Mouse (Mus musculus) forebrain, embryonic 14.5 days (tissue): ENCODE results near the gene Tk2. TPM values are rescaled to one million over a fixed set of nuclear protein-coding genes. Genes with fewer than 3 reads are reported as not detected.

Experiments
- ATAC-seq: fragments of 200-750 bp; cut with Nextera tagmentation; 2 replicates; pipeline ENCODE4 v1.8.0; 2017; ENCODE audit warnings: mild to moderate bottlenecking, moderate library complexity
- DNase-seq: peaks from one replicate; pipeline ENCODE4 v3.0.0-alpha.2; 2015; ENCODE audit warnings: low spot score
- H3K27ac ChIP-seq: fragments of 300-500 bp; sonication (generic); 2 replicates; pipeline ENCODE4 v1.5.1; 2014; ENCODE audit warnings: low read depth, mild to moderate bottlenecking, control low read depth, low read length, moderate library complexity
- H3K27me3 ChIP-seq: fragments of 300-500 bp; sonication (generic); replicated peaks from 2 replicates; pipeline ENCODE4 v1.6.1; 2014; ENCODE audit warnings: low read length, control low read depth, mixed read lengths; ENCODE audit not compliant: control insufficient read depth, insufficient read depth
- H3K36me3 ChIP-seq: fragments of 300-500 bp; sonication (generic); 2 replicates; pipeline ENCODE4 v1.6.1; 2014; ENCODE audit warnings: low read length, control low read depth; ENCODE audit not compliant: control insufficient read depth, insufficient read depth
- H3K4me1 ChIP-seq: fragments of 300-500 bp; sonication (generic); 2 replicates; pipeline ENCODE4 v1.6.1; 2014; ENCODE audit warnings: antibody characterized with exemption, low read length, control low read depth; ENCODE audit not compliant: control insufficient read depth, insufficient read depth
- H3K4me2 ChIP-seq: fragments of 300-500 bp; sonication (generic); 2 replicates; pipeline ENCODE4 v1.6.1; 2014; ENCODE audit warnings: mild to moderate bottlenecking, control low read depth, low read length
- H3K4me3 ChIP-seq: fragments of 300-500 bp; sonication (generic); 2 replicates; pipeline ENCODE4 v1.5.1; 2014; ENCODE audit warnings: low read depth, low read length, control low read depth
- H3K9ac ChIP-seq: fragments of 300-500 bp; sonication (generic); 2 replicates; pipeline ENCODE4 v1.6.1; 2014; ENCODE audit warnings: mild to moderate bottlenecking, low read length, control low read depth, moderate library complexity
- H3K9me3 ChIP-seq: fragments of 300-500 bp; sonication (generic); replicated peaks from 2 replicates; pipeline ENCODE4 v1.6.1; 2016; ENCODE audit warnings: low read length, control low read depth, mixed read lengths; ENCODE audit not compliant: control insufficient read depth
- WGBS: fragments of 180-500 bp; shearing (Covaris S2); extraction: QIAGEN DNeasy Blood & Tissue Kit; methylation state at CpG from one replicate; pipeline ENCODE4 v1.1.7; 2014; 5-methylcytosine and 5-hydroxymethylcytosine counted together
- polyA plus RNA-seq: library from polyadenylated mRNA; unstranded; fragments of >200 nt; fragmentation: Nextera tagmentation; extraction: Ambion mirVana; gene quantifications from 2 replicates; pipeline ENCODE4 v1.2.1, GENCODE M21; 2014

The Tk2 gene
- polyA plus RNA-seq, 1 experiment from 2014 or later: 47.0 TPM

DNA sequence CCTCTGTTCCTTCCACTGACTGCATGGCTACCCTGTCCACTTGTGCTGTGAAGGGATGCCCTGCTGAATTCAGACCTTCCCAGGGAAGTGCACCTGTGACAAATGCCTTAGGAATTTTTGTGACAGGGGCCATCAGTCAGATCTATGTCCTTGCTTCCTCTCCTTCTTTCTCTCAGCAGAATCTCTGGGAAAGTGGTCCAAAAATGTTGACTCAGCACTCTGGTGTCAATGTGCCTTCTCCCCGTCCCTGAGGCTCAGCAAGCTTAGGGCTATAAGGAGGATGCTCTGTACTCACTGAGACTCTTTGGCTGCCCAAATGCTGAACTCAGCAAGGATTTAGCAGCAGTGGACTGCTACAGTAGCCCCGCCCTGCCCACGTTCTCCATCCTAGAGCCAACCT lies 46.7 kb downstream of the Tk2 start:
- Histone ChIP-seq H3K4me1 (no peaks in the 10 kb centered on the region), H3K9ac (no peak overlapping the region), H3K36me3 (no peaks in the 10 kb centered on the region), H3K27ac (no peak overlapping the region), H3K9me3 (no peaks in the 10 kb centered on the region), H3K27me3 (no peaks in the 10 kb centered on the region), H3K4me2 (no peak overlapping the region), H3K4me3 (no peak overlapping the region)
- DNase-seq (no peak), ATAC-seq (no peak)
- 87% methylated on average over 3 of the region's 3 CpGs for WGBS

DNA sequence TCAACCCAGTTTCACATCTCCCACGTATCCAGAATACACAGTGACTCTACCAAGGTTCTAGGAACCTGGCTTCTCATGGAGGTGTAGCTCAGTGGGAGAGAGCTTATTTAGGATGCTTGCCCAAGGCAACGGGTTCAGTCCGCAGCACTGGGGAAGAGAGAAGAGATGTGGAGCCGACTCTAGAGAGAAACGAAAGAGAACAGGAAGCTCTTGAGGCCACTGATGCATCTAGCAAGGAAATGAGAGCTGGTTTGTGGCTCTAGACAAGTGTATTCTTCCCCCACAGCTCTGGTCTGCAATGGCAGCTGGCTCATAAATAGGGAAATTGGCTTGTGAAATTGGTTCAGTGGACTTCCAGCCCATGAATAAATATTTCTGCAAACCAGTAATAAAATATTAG lies 48.6 kb downstream of the Tk2 start:
- Histone ChIP-seq H3K27me3 (no peaks in the 10 kb centered on the region), H3K9ac (no peak overlapping the region), H3K4me2 (no peak overlapping the region), H3K4me3 (no peak overlapping the region), H3K27ac (no peak overlapping the region), H3K36me3 (no peaks in the 10 kb centered on the region), H3K9me3 (no peaks in the 10 kb centered on the region), H3K4me1 (no peaks in the 10 kb centered on the region)
- WGBS: 79% methylated on average over 5 of the region's 5 CpGs
- no peak for ATAC-seq
- DNase-seq: no peak

DNA sequence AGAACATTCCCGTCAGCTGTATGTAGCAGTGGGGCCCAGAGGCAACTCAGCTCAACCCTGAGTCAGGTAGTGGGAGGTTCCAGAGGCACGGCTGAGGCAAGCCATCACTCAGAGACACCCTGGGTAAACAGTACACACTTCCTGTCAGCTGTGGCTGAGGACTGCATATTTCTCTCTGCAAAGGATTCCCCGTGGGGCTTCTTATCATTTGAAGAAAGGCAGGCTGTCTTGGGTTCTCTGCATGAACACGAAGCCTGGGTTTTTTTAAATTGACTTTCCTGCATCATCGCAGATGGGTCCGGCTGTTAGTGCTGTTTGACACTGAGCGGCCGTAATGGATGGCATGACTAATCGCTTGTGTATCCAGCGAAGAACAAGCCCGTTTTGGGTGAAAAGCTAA lies 56.9 kb downstream of the Tk2 start:
- Histone ChIP-seq H3K36me3 (no peaks in the 10 kb centered on the region), H3K4me3 (no peak overlapping the region), H3K27me3 (no peaks in the 10 kb centered on the region), H3K9ac (no peak overlapping the region), H3K27ac (no peak overlapping the region; the same call in 1 of the 2 replicates), H3K4me1 (no peaks in the 10 kb centered on the region), H3K4me2 (no peak overlapping the region), H3K9me3 (no peaks in the 10 kb centered on the region)
- 77% methylated on average over 11 of the region's 11 CpGs for WGBS
- DNase-seq (no peak), ATAC-seq (no peak)

DNA sequence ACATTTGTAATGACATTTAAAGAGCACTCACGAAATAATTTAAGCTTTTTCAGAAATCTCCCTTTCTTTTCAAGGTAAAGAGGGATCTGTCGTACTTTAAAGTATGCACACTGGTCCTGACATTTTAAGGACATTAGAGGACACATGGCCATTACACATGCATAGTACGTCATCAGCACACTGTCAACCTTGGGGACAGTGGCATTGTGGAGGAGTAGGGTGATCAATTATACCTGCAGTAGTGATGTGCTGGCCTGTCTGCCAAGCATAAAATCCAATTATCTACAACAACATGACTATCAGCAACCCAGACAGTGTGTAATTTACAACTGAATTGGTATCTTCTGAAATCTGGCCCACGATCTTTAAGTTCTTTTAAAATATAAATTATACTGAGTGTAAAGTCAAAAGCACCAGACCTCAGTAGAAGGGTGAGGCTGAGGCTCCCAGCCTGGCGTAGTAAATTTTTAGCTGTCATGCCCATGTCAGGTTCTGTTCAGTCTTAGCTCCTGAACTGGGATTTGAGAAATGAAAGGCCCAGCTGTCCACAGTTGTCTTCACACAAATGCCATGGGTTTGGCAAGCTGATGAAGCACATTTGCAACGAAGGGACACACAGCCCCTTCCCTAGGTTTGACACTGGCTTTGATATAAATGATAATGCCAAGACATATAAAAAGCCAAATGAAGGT lies 57.4 kb downstream of the Tk2 start:
- ATAC-seq (no peak), DNase-seq (no peak)
- Histone ChIP-seq H3K27ac (no peak overlapping the region), H3K27me3 (no peaks in the 10 kb centered on the region), H3K9ac (no peak overlapping the region), H3K36me3 (no peaks in the 10 kb centered on the region), H3K4me1 (no peaks in the 10 kb centered on the region), H3K9me3 (no peaks in the 10 kb centered on the region), H3K4me3 (no peak overlapping the region), H3K4me2 (no peak overlapping the region)
- WGBS: 75% methylated on average over 6 of the region's 6 CpGs

DNA sequence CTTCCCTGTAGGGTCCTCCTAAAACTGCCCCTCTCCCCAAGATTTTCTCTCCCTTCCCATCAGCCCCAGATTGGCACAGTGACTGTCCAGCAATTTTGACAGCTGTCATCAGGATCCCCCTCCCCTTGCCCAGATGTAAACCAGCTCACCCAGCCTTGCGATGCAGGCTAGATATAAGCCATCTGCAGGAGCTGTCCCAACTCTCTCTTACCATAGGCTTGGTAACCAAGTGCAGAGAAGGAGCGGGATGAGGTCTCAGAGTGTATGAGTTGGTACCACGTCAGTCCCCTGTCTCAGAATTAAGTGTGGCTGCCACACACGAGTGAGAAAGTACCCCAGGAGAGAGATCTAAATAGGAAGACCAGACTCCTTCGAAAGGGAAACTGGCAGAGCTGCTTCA lies 59.9 kb downstream of the Tk2 start:
- ATAC-seq: no peak
- H3K9me3 ChIP-seq: no peaks in the 10 kb centered on the region
- no peaks in the 10 kb centered on the region for H3K36me3 ChIP-seq
- H3K9ac ChIP-seq: no peak overlapping the region
- H3K4me3 ChIP-seq: no peak overlapping the region
- H3K4me1 ChIP-seq: no peaks in the 10 kb centered on the region
- DNase-seq: no peak
- H3K27me3 ChIP-seq: no peaks in the 10 kb centered on the region
- WGBS: 77% methylated on average over 5 of the region's 5 CpGs
- H3K27ac ChIP-seq: no peak overlapping the region
- H3K4me2 ChIP-seq: no peak overlapping the region

DNA sequence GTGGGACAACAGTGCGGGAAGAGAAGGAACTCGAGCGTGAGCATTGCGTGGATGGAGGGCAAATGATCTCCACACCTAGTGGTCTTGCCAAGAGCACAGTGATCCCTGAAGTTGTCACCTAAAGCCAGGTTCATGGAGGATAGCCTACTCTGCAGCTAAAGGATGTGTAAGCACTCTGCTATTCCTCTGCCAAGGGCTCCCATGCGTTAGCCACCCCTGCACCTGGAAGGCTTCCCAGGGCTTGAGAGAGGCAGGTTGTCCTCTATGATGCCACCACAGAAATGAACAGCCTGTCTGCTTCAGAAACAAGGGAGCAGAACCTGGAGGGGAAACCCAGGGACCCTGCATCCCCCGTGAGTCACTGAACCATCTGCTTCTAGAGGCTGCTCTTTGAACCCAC lies 60.7 kb downstream of the Tk2 start:
- WGBS: 90% methylated on average over 6 of the region's 6 CpGs
- ATAC-seq: no peak
- no peak overlapping the region for H3K4me3 ChIP-seq

DNA sequence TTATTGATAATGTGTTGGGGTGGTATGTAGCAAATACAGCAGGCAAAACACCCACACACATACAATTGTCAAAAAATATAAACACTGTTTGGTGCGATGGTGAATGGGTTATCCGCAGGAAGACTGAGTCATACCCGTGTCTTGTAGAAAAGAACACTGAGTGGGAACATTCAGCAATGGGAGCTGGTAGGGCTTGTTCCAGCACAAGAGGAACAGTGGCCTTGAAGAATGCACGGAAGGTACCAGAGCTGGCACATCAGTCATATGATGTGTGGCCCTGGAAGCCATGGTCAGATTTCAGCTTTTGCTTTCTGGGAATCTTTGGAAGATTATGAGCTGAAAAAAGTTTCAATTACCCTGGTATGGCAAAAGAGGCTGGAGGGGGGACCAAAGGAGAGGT lies 61.5 kb downstream of the Tk2 start:
- Histone ChIP-seq H3K27me3 (no peaks in the 10 kb centered on the region), H3K9ac (no peak overlapping the region), H3K4me2 (no peak overlapping the region), H3K4me3 (no peak overlapping the region), H3K9me3 (no peaks in the 10 kb centered on the region), H3K4me1 (no peaks in the 10 kb centered on the region), H3K36me3 (no peaks in the 10 kb centered on the region), H3K27ac (no peak overlapping the region)
- 92% methylated on average over 4 of the region's 4 CpGs for WGBS
- no peak for ATAC-seq
- no peak for DNase-seq

More for the DNA sequence above, 60.7 kb downstream of the Tk2 start:
- Histone ChIP-seq H3K4me1 (no peaks in the 10 kb centered on the region), H3K9ac (no peak overlapping the region), H3K36me3 (no peaks in the 10 kb centered on the region), H3K27ac (no peak overlapping the region), H3K9me3 (no peaks in the 10 kb centered on the region), H3K4me2 (no peak overlapping the region), H3K27me3 (no peaks in the 10 kb centered on the region)
- no peak for DNase-seq

DNA sequence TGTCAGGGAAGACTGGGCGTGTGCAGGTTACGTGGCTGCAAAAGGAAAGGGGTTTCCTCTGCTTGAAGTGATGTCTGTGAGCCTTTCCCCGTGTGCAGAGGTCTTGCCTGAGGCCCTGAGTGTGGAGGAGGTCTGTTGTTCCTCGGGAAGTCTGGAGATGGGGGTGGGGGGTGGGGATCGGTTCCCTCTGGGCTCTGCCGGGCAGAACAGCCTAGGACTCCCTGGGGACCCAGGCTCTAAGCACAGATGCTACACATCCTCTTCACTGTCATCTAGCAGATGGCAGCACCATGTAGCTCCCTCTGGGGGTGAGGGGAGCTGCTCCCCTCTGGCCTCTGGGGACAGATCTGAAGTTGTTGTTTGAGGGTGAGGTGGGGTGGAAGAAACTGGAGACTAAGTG lies 63.5 kb downstream of the Tk2 start:
- H3K4me3 ChIP-seq: no peak overlapping the region
- no peaks in the 10 kb centered on the region for H3K36me3 ChIP-seq
- H3K4me1 ChIP-seq: no peaks in the 10 kb centered on the region
- no peak overlapping the region for H3K4me2 ChIP-seq
- H3K9me3 ChIP-seq: no peaks in the 10 kb centered on the region
- no peak overlapping the region for H3K9ac ChIP-seq
- WGBS: 28% methylated on average over 6 of the region's 6 CpGs
- H3K27ac ChIP-seq: no peak overlapping the region
- no peak for ATAC-seq
- no peak for DNase-seq
- H3K27me3 ChIP-seq: no peaks in the 10 kb centered on the region

DNA sequence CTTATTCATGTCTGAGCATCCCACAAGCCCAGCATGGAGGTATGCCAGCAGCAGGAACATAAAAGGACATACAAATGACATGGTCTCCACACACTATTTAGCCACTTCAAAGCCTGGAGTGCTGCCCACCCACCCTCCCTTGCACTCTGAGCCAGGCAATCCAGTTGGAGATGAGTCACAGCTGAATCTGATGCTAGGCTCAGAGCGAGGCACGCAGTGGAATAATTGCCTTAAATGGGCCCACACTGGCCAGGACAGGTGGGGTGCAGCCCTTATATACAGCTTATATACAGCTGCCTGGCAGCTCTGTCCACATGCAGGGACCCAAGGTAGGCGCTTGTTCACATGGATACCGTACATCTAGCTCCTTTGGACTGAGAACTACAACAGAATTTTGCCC lies 71.3 kb downstream of the Tk2 start:
- WGBS: 78% methylated on average over 4 of the region's 4 CpGs
- no peak for ATAC-seq
- Histone ChIP-seq H3K4me2 (no peak overlapping the region), H3K4me3 (no peak overlapping the region), H3K27me3 (peaks cover 9% of the 10 kb centered on the region), H3K4me1 (no peaks in the 10 kb centered on the region), H3K9me3 (no peaks in the 10 kb centered on the region), H3K27ac (no peak overlapping the region), H3K36me3 (no peaks in the 10 kb centered on the region), H3K9ac (no peak overlapping the region)
- no peak for DNase-seq
